20 mouse cellular contexts compared by ENCODE assay signal in genomic region chr9:65384276-65384675, GRCm38 (mm10). TPM values are rescaled to one million over a fixed set of nuclear protein-coding genes. Genes with fewer than 3 reads are reported as not detected.
A peak's percentile ranks its signal among the peaks of the same experiment; 100 is the strongest.
DNase-seq lines count a peak whose midpoint lies in the region; TF ChIP-seq lines count a peak whose summit lies in the region.
"Had no signal": no experiment of that assay in that cellular context is flagged by ENCODE, and none has a peak within 500 bp of the region (broad histone marks: within the 10 kb centered on the region; RNA-seq: fewer than 3 reads in every experiment).

No protein-coding gene starts in this region.

- no peaks in the 10 kb centered on the region for H3K4me1 ChIP-seq in cerebellum, adult 2 months (ENCODE audit: control insufficient read depth, insufficient read depth, low read length)

- TF ChIP-seq POLR2A in cerebellum, adult 2 months (IDR thresholded peaks at IDR 0.05; ENCODE audit: borderline replicate concordance, insufficient read depth, low read length) = no peak

- H3K27ac ChIP-seq in cerebellum, adult 2 months (ENCODE audit: insufficient read depth, low read length) = no peak overlapping the region
- H3K27ac ChIP-seq: hindbrain, embryonic 12.5 days; limb, embryonic 10.5 days; liver, embryonic 14.5 days; neural tube, embryonic 15.5 days had no signal

- DNase-seq in cerebellum, postnatal 14 days = peak; percentile 57 to 62
- DNase-seq in cerebellum, adult 2 months = no peak
- peak; percentile 29 for DNase-seq in left cerebral cortex, postnatal 4 days
- no peak for DNase-seq in left cerebral cortex, postnatal 36 days (ENCODE audit: low spot score in 2 of 2)
- DNase-seq in kidney, postnatal 14 days = peak; percentile 48
- DNase-seq in lung, postnatal 4 days = peak; percentile 47 to 82
- DNase-seq in embryo, embryonic 10 days (ENCODE audit: low spot score) = no peak
- DNase-seq in thymus, postnatal 4 days = no peak
- DNase-seq: B cell, adult 2 months; cerebellum, adult 11 months; embryo, embryonic 11 days had no signal

- no peak for TF ChIP-seq CTCF in cerebellum, adult 2 months (IDR thresholded peaks at IDR 0.05; ENCODE audit: borderline replicate concordance, insufficient read depth, low read depth, low read length)

- H3K27me3 ChIP-seq in cerebellum, adult 2 months (ENCODE audit: control insufficient read depth, insufficient read depth, low read length) = no peaks in the 10 kb centered on the region

- intact Hi-C loops in left cerebral cortex, postnatal 4 days (cut with DNase I) = no loop called here
- intact Hi-C loops in left cerebral cortex, postnatal 36 days (cut with DNase I) = no loop called here

- H3K4me3 ChIP-seq in cerebellum, adult 2 months (replicated peaks; ENCODE audit: insufficient read depth, low read depth, low read length) = no peak overlapping the region
- H3K4me3 ChIP-seq: erythroblast, embryonic 14.5 days; hindbrain, embryonic 12.5 days; limb, embryonic 10.5 days; neural tube, embryonic 15.5 days had no signal

- 13% methylated on average over 3 of the region's 3 CpGs for WGBS in cerebellum, adult 2 months

RNA-seq across cellular contexts. Expression of gene Kbtbd13, which starts 7.2 kb away (rescaled TPM):
- 0.11 and 0.14 TPM in 2 replicates for polyA plus RNA-seq in cerebellum, adult 2 months (2012; rRNA removed)
- under 1 TPM; 0.18 to 0.36 TPM for total RNA-seq in left cerebral cortex, postnatal 4 days (2021)
- total RNA-seq in left cerebral cortex, postnatal 36 days (2021) = under 1 TPM; 0.17 to 0.18 TPM
- total RNA-seq: megakaryocyte-erythroid progenitor cell, adult 5-6 weeks; monocyte, adult 5-6 weeks had no signal
- polyA plus RNA-seq: erythroblast, embryonic 14.5 days had no signal

RNA-seq across cellular contexts. Expression of gene Rasl12, which starts 14.0 kb away (rescaled TPM):
- 6.3 and 7.4 TPM in 2 replicates for polyA plus RNA-seq in cerebellum, adult 2 months (2012; rRNA removed)
- total RNA-seq in left cerebral cortex, postnatal 4 days (2021) = 1 to 10 TPM; 4.3 to 4.4 TPM
- total RNA-seq in left cerebral cortex, postnatal 36 days (2021) = 1 to 10 TPM; 3.4 to 3.5 TPM
- total RNA-seq: megakaryocyte-erythroid progenitor cell, adult 5-6 weeks had no signal

RNA-seq across cellular contexts. Expression of gene Ubap1l, which starts 23.4 kb away (rescaled TPM):
- polyA plus RNA-seq in cerebellum, adult 2 months (2012; rRNA removed) = 34.2 and 38.1 TPM in 2 replicates
- 1 to 10 TPM; 4.2 to 5.3 TPM for total RNA-seq in left cerebral cortex, postnatal 4 days (2021)
- 1 to 10 TPM; 1.3 to 4.5 TPM for total RNA-seq in left cerebral cortex, postnatal 36 days (2021)
- total RNA-seq: monocyte, adult 5-6 weeks had no signal
- polyA plus RNA-seq: heart, embryonic 14.5 days had no signal

RNA-seq across cellular contexts. Expression of gene Pdcd7, which starts 38.4 kb away (rescaled TPM):
- polyA plus RNA-seq in cerebellum, adult 2 months (2012; rRNA removed) = 19.8 and 20.1 TPM in 2 replicates
- 10 to 100 TPM; 24.6 to 24.7 TPM for total RNA-seq in left cerebral cortex, postnatal 4 days (2021)
- total RNA-seq in left cerebral cortex, postnatal 36 days (2021) = 10 to 100 TPM; 26.8 to 33.3 TPM

RNA-seq across cellular contexts. Expression of gene Slc51b, which starts 38.5 kb away (rescaled TPM):
- not detected in 2 replicates for polyA plus RNA-seq in cerebellum, adult 2 months (2012; rRNA removed)
- not detected for total RNA-seq in left cerebral cortex, postnatal 4 days (2021)
- total RNA-seq in left cerebral cortex, postnatal 36 days (2021) = not detected
- total RNA-seq: layer of hippocampus, postnatal 25 days; megakaryocyte-erythroid progenitor cell, adult 5-6 weeks; monocyte, adult 5-6 weeks had no signal
- polyA plus RNA-seq: erythroblast, embryonic 14.5 days; heart, embryonic 14.5 days; hindbrain, embryonic 12.5 days; limb, embryonic 10.5 days; neural tube, embryonic 15.5 days had no signal

Comparison
In these comparisons a context has a peak if more than half of its experiments do, and no peak if none do; other contexts are left out.
1. DNase-seq: peak in cerebellum, postnatal 14 days (2 of 2), left cerebral cortex, postnatal 4 days (single experiment), kidney, postnatal 14 days (single experiment) and lung, postnatal 4 days (2 of 2); none in cerebellum, adult 2 months (0 of 2), left cerebral cortex, postnatal 36 days (0 of 2), embryo, embryonic 10 days (single experiment) and thymus, postnatal 4 days (single experiment).